11 mouse cellular contexts compared by ENCODE assay signal in the genomic region with DNA sequence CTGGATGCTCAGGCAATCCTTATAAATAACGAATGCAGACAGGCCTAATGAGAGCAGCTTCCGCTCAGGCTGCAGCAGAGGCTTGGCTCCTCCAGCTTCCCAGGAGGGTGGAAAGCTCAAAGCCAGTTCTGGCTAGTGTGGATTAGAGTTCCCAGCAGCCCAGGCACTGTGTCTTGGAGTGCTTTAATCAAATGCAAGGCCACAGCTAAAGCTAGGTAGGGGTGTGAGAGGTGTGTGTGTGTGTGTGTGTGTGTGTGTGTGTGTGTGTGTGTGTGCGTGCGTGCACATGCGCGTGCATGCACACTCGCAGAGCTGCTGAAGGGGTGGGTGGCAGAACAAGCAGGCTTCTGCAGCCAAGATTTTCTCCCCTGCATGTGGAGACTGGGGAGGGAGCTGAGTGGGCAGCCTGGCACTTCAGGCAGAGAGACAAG. TPM values are rescaled to one million over a fixed set of nuclear protein-coding genes. Genes with fewer than 3 reads are reported as not detected.
DNase-seq lines count a peak whose midpoint lies in the region; ATAC-seq and TF ChIP-seq lines count a peak whose summit lies in the region.
"Had no signal": no experiment of that assay in that cellular context is flagged by ENCODE, and none has a peak within 500 bp of the region (broad histone marks: within the 10 kb centered on the region; RNA-seq: fewer than 3 reads in every experiment).

No protein-coding gene starts in this region.

- no peak overlapping the region for H3K4me2 ChIP-seq in hindbrain, embryonic 14.5 days (replicated peaks)
- no peak overlapping the region for H3K4me2 ChIP-seq in limb, embryonic 12.5 days
- H3K4me2 ChIP-seq: liver, embryonic 15.5 days had no signal

- H3K27me3 ChIP-seq in hindbrain, embryonic 14.5 days (ENCODE audit: control insufficient read depth, insufficient read depth, low read length), result no peaks in the 10 kb centered on the region
- no peaks in the 10 kb centered on the region for H3K27me3 ChIP-seq in limb, embryonic 12.5 days

- ATAC-seq in hindbrain, embryonic 14.5 days (ENCODE audit: low FRiP score), result peak; percentile 37
- ATAC-seq in limb, embryonic 12.5 days (ENCODE audit: insufficient number of reproducible peaks, insufficient read depth, low FRiP score, low TSS enrichment, low read depth), result no peak
- no peak for ATAC-seq in CD4-positive, CD25-positive, alpha-beta regulatory T cell, adult 4 months

- no peaks in the 10 kb centered on the region for H3K4me1 ChIP-seq in hindbrain, embryonic 14.5 days (replicated peaks; ENCODE audit: control insufficient read depth, insufficient read depth, low read length)
- peaks cover 10% of the 10 kb centered on the region for H3K4me1 ChIP-seq in limb, embryonic 12.5 days (replicated peaks)

- intact Hi-C loops in gastrocnemius, postnatal 14 days (cut with DNase I; ENCODE audit: low total_unique reads), result no loop called here

- no peak for TF ChIP-seq POLR2A in brain, embryonic 14.5 days (IDR thresholded peaks at IDR 0.05; ENCODE audit: borderline replicate concordance, extremely low read depth, insufficient read depth, insufficient read length, poor library complexity, severe bottlenecking)

- no peak overlapping the region for H3K4me3 ChIP-seq in hindbrain, embryonic 14.5 days (replicated peaks; ENCODE audit: low read length)
- H3K4me3 ChIP-seq in limb, embryonic 12.5 days (replicated peaks), result no peak overlapping the region
- H3K4me3 ChIP-seq: liver, embryonic 15.5 days had no signal

- no peaks in the 10 kb centered on the region for H3K9me3 ChIP-seq in hindbrain, embryonic 14.5 days (ENCODE audit: control insufficient read depth, low read length)
- H3K9me3 ChIP-seq in limb, embryonic 12.5 days, result no peaks in the 10 kb centered on the region
- H3K9me3 ChIP-seq: liver, embryonic 15.5 days had no signal

- no peaks in the 10 kb centered on the region for H3K36me3 ChIP-seq in hindbrain, embryonic 14.5 days (replicated peaks; ENCODE audit: control insufficient read depth, insufficient read depth)
- H3K36me3 ChIP-seq in limb, embryonic 12.5 days, result no peaks in the 10 kb centered on the region
- H3K36me3 ChIP-seq: liver, embryonic 15.5 days had no signal

- H3K9ac ChIP-seq in hindbrain, embryonic 14.5 days, result no peak overlapping the region
- H3K9ac ChIP-seq in limb, embryonic 12.5 days (replicated peaks), result no peak overlapping the region; the same call in 1 of the 2 replicates
- H3K9ac ChIP-seq: liver, embryonic 15.5 days had no signal

- WGBS in hindbrain, embryonic 14.5 days, result 74% methylated on average over 7 of the region's 7 CpGs
- 58% methylated on average over 7 of the region's 7 CpGs for WGBS in limb, embryonic 12.5 days

- peak; percentile 86 for DNase-seq in brain, adult 2 months (ENCODE audit: low read depth, low spot score)
- DNase-seq in brain, embryonic 14.5 days (ENCODE audit: low read depth), result peak; percentile 78
- peak; percentile 34 for DNase-seq in hindbrain, embryonic 14.5 days (ENCODE audit: low spot score)
- DNase-seq in gastrocnemius, postnatal 14 days, result no peak
- DNase-seq in kidney, postnatal 36 days, result no peak
- DNase-seq: kidney, adult 11 months; thymus, postnatal 25 days had no signal

- peak overlapping the region; percentile 38 for H3K27ac ChIP-seq in hindbrain, embryonic 14.5 days
- peak overlapping the region; percentile 67 for H3K27ac ChIP-seq in limb, embryonic 12.5 days
- H3K27ac ChIP-seq: liver, embryonic 15.5 days had no signal

- no peak for TF ChIP-seq CTCF in brain, embryonic 14.5 days (IDR thresholded peaks at IDR 0.05; ENCODE audit: borderline replicate concordance, extremely low read depth, insufficient read depth, insufficient read length)

RNA-seq across cellular contexts. Expression of gene Lipc, which starts 11.4 kb away (rescaled TPM):
- 0.09 and 0.16 TPM in 2 replicates for polyA plus RNA-seq in brain, embryonic 14.5 days (2012; rRNA removed)
- polyA plus RNA-seq in hindbrain, embryonic 14.5 days (2014; fragmentation: Nextera tagmentation; extraction: Ambion mirVana), result 0.11 and 0.12 TPM in 2 replicates
- polyA plus RNA-seq in limb, embryonic 12.5 days (2016; fragmentation: Nextera tagmentation; extraction: Ambion mirVana), result 0.23 TPM in 1 of 2 replicates, not detected in the other
- not detected for total RNA-seq in gastrocnemius, postnatal 14 days (2021)
- polyA plus RNA-seq in CD4-positive, CD25-positive, alpha-beta regulatory T cell, adult 4 months (2017; shearing (Covaris generic)), result not detected
- total RNA-seq: gastrocnemius, adult 8-10 months had no signal

Comparison
In these comparisons a context has a peak if more than half of its experiments do, and no peak if none do; other contexts are left out.
1. DNase-seq: peak in brain, adult 2 months (single experiment), brain, embryonic 14.5 days (single experiment) and hindbrain, embryonic 14.5 days (single experiment); none in gastrocnemius, postnatal 14 days (single experiment) and kidney, postnatal 36 days (0 of 2).